Mouse (Mus musculus) heart, postnatal 0 days (tissue): ENCODE data around the gene Gm10130.

Experiments
- CTCF ChIP-seq: IDR thresholded peaks from 2 replicates; pipeline ENCODE4 v1.5.1; 2016; ENCODE audit warnings: antibody characterized with exemption, control low read depth, low read depth
- EP300 ChIP-seq: IDR thresholded peaks from 2 replicates; pipeline ENCODE4 v1.6.1; 2016; ENCODE audit warnings: antibody characterized with exemption, low read depth

DNA sequence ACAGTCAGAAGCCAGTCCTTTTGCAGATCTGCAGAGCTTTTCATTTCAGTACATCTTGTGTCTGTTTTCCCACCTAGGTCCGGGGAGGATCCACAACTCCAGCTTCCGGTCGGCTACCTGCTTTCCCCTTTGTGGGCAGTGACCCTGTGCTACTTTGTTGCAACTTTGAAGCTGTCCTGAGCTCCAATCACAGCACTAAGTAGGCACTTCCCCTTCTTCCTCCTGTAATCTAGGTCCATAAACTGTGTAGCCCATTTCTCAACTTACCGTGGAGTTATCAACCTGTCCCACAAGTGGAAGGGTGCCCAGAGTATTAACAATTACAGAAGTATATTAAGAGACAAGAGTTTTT is 39.4 kb downstream of the Gm10130 start:
- TF ChIP-seq CTCF (no peak), EP300 (no peak)
